Mouse (Mus musculus): ENCODE measurements at regions not wholly inside any gene's neighbourhood (a gene's known extent, or its start where the extent isn't known, plus 50 kb on each side); places are given as distances from the start of the nearest gene placed in this dataset.
"Not testable (repeated sequence)": the region's sequence is repeated elsewhere in the genome, so short reads cannot be mapped to it uniquely, and the experiment has no call there.

GRCm38 (mm10) chr1:113550172-113550571 is 1685.5 kb upstream of the Dsel start:
- no peak for DNase-seq

- no peak for DNase-seq
These were observed 1675.3 kb upstream of the Dsel start for GRCm38 (mm10) chr1:113539981-113540380.

GRCm38 (mm10) chr1:113530553-113530952 is 1665.8 kb upstream of the Dsel start:
- DNase-seq = no peak

- DNase-seq = no peak
These were observed 1631.3 kb upstream of the Dsel start for GRCm38 (mm10) chr1:113495987-113496386.

- no peak for DNase-seq
These were observed 1625.7 kb upstream of the Dsel start for GRCm38 (mm10) chr1:113490243-113491003.

GRCm38 (mm10) chr1:113456538-113457273 is 1592.0 kb upstream of the Dsel start:
- DNase-seq = no peak

- peak; percentile 79 for DNase-seq
These were observed 1569.0 kb upstream of the Dsel start for GRCm38 (mm10) chr1:113433701-113434100.

GRCm38 (mm10) chr1:113431266-113431665 is 1566.5 kb upstream of the Dsel start:
- DNase-seq = peak; percentile 3

- peak; percentile 40 for DNase-seq
These were observed 1548.1 kb upstream of the Dsel start for GRCm38 (mm10) chr1:113412858-113413257.

- DNase-seq = peak; percentile 56
These were observed 1530.6 kb upstream of the Dsel start for GRCm38 (mm10) chr1:113395267-113395824.

GRCm38 (mm10) chr1:113394326-113394725 is 1529.6 kb upstream of the Dsel start:
- DNase-seq = not testable (repeated sequence)

GRCm38 (mm10) chr1:113392962-113393361 is 1528.2 kb upstream of the Dsel start:
- DNase-seq = peak; percentile 6

- DNase-seq = no peak
These were observed 1525.2 kb upstream of the Dsel start for GRCm38 (mm10) chr1:113389920-113390319.

GRCm38 (mm10) chr1:113384888-113385430 is 1520.2 kb upstream of the Dsel start:
- DNase-seq = no peak

- no peak for DNase-seq
These were observed 1519.0 kb upstream of the Dsel start for GRCm38 (mm10) chr1:113383717-113384116.

GRCm38 (mm10) chr1:113372679-113373078 is 1508.0 kb upstream of the Dsel start:
- peak; percentile 4 for DNase-seq

- no peak for DNase-seq
These were observed 1493.5 kb upstream of the Dsel start for GRCm38 (mm10) chr1:113358242-113358641.

GRCm38 (mm10) chr1:113308037-113308436 is 1443.3 kb upstream of the Dsel start:
- DNase-seq = no peak

GRCm38 (mm10) chr1:113297807-113298206 is 1433.1 kb upstream of the Dsel start:
- peak; percentile 22 for DNase-seq

GRCm38 (mm10) chr1:113288242-113288641 is 1423.5 kb upstream of the Dsel start:
- no peak for DNase-seq

GRCm38 (mm10) chr1:113284122-113284521 is 1419.4 kb upstream of the Dsel start:
- no peak for DNase-seq

GRCm38 (mm10) chr1:113259421-113259820 is 1394.7 kb upstream of the Dsel start:
- DNase-seq = no peak

- no peak for DNase-seq
These were observed 1382.6 kb upstream of the Dsel start for GRCm38 (mm10) chr1:113247325-113247724.

- no peak for DNase-seq
These were observed 1345.4 kb upstream of the Dsel start for GRCm38 (mm10) chr1:113210095-113210494.

All from layer of hippocampus, adult 9-11 months (tissue).